Mouse (Mus musculus): ENCODE data around the gene Ncl.

DNA sequence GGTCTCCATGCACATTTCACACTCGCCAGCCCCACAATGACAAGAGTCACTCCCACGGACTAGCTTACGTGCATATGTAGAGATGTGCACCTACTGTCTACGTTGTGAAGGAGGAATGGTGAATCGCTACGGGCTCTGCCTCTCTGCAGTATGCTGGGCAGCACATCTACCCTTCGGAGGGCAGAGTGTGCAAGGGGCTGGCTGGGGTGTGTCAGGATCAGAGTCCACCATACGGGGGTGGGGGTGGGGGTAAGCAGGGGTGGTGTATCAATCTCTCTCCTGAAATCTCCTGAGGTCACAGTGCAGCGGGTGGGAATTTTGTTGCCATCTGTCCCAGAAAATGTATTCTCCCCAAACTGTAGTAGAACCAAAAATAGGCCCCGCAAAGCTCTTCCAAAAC lies 49.3 kb upstream of the Ncl start:
- TF ChIP-seq EP300 (IDR thresholded peaks at IDR 0.05; ENCODE audit: low read depth): no peak
- no peak for TF ChIP-seq CTCF (IDR thresholded peaks at IDR 0.05; ENCODE audit: low read depth)

All from liver, postnatal 0 days (tissue).